Mouse (Mus musculus) liver, embryonic 14.5 days (tissue): ENCODE measurements around the gene Ppp2r5c.

Experiments used
- CTCF ChIP-seq: IDR thresholded peaks from 2 replicates; pipeline ENCODE4 v1.5.1; 2016; ENCODE audit warnings: antibody characterized with exemption, low read depth, control low read depth
- EP300 ChIP-seq: IDR thresholded peaks from 2 replicates; pipeline ENCODE4 v1.6.1; 2016; ENCODE audit warnings: antibody characterized with exemption, low read depth

GRCm38 (mm10) chr12:110460418-110461300 lies 13.7 kb downstream of the Ppp2r5c start:
- TF ChIP-seq EP300: no peak
- TF ChIP-seq CTCF: no peak
